Mouse (Mus musculus) bone marrow macrophage, adult 2 months (primary cell): ENCODE measurements at regions not wholly inside any gene's neighbourhood (a gene's known extent, or its start where the extent isn't known, plus 50 kb on each side); places are given as distances from the start of the nearest gene placed in this dataset.

ENCODE experiments used
- H3K27ac ChIP-seq: 2 replicates; pipeline ENCODE4 v1.5.1; 2012; ENCODE audit warnings: low read depth, low read length; ENCODE audit not compliant: insufficient read depth
- H3K4me1 ChIP-seq: 2 replicates; pipeline ENCODE4 v1.6.1; 2012; ENCODE audit warnings: low read length; ENCODE audit not compliant: control insufficient read depth, insufficient read depth
- H3K4me3 ChIP-seq: 2 replicates; pipeline ENCODE4 v1.5.1; 2012; ENCODE audit warnings: mild to moderate bottlenecking, low read length, moderate library complexity; ENCODE audit not compliant: insufficient read depth
- CTCF ChIP-seq: IDR thresholded peaks from 2 replicates; pipeline ENCODE4 v1.5.1; 2012; ENCODE audit warnings: low read depth, mild to moderate bottlenecking, low read length, moderate library complexity
- POLR2A ChIP-seq: IDR thresholded peaks from 2 replicates; pipeline ENCODE4 v1.6.1; 2012; ENCODE audit warnings: mild to moderate bottlenecking, low read depth, low read length, borderline replicate concordance

GRCm38 (mm10) chr17:79961391-79961790 lies 65.5 kb upstream of the Atl2 start:
- H3K4me1 ChIP-seq: no peaks in the 10 kb centered on the region
- no peak overlapping the region for H3K27ac ChIP-seq
- no peak overlapping the region for H3K4me3 ChIP-seq
- TF ChIP-seq POLR2A: no peak
- TF ChIP-seq CTCF: no peak

- Histone ChIP-seq H3K4me1 (peaks cover 4% of the 10 kb centered on the region), H3K4me3 (no peak overlapping the region), H3K27ac (no peak overlapping the region)
- TF ChIP-seq POLR2A: no peak
- no peak for TF ChIP-seq CTCF
These were observed 64.8 kb upstream of the Atl2 start for GRCm38 (mm10) chr17:79960688-79961087.

GRCm38 (mm10) chr17:79955267-79955666 lies 59.3 kb upstream of the Atl2 start:
- H3K27ac ChIP-seq: peak overlapping the region; percentile 27; the same call in 1 of the 2 replicates
- TF ChIP-seq CTCF (no peak), POLR2A (no peak)
- H3K4me3 ChIP-seq: no peak overlapping the region
- peaks cover 16% of the 10 kb centered on the region for H3K4me1 ChIP-seq

GRCm38 (mm10) chr17:79954624-79955244 lies 58.8 kb upstream of the Atl2 start:
- TF ChIP-seq CTCF (no peak), POLR2A (no peak)
- Histone ChIP-seq H3K4me1 (peaks cover 16% of the 10 kb centered on the region), H3K4me3 (peak overlapping the region; percentile 2; the same call in 1 of the 2 replicates), H3K27ac (peak overlapping the region; percentile 36)

GRCm38 (mm10) chr17:79948591-79949475 lies 52.9 kb upstream of the Atl2 start:
- no peak overlapping the region for H3K27ac ChIP-seq
- H3K4me3 ChIP-seq: no peak overlapping the region
- H3K4me1 ChIP-seq: peaks cover 9% of the 10 kb centered on the region
- TF ChIP-seq CTCF (no peak), POLR2A (no peak)
